Mouse (Mus musculus) midbrain, embryonic 10.5 days (tissue): Measurements from ENCODE around the gene Epn3. TPM values are rescaled to one million over a fixed set of nuclear protein-coding genes. Genes with fewer than 3 reads are reported as not detected.
A peak's percentile ranks its signal among the peaks of the same experiment; 100 is the strongest.

ENCODE experiments used
- DNase-seq: peaks from one replicate; pipeline ENCODE4 v3.0.0-alpha.2; 2017; ENCODE audit warnings: low spot score
- H3K27ac ChIP-seq: fragments of 300-500 bp; sonication (generic); replicated peaks from 2 replicates; pipeline ENCODE4 v1.5.1; 2016; ENCODE audit warnings: mild to moderate bottlenecking
- H3K27me3 ChIP-seq: fragments of 300-500 bp; sonication (generic); 2 replicates; pipeline ENCODE4 v1.6.1; 2016; ENCODE audit warnings: low read depth, mild to moderate bottlenecking; ENCODE audit not compliant: poor library complexity, severe bottlenecking
- H3K36me3 ChIP-seq: fragments of 300-500 bp; sonication (generic); 2 replicates; pipeline ENCODE4 v1.6.1; 2016; ENCODE audit warnings: mild to moderate bottlenecking, moderate library complexity
- H3K4me1 ChIP-seq: fragments of 300-500 bp; sonication (generic); 2 replicates; pipeline ENCODE4 v1.6.1; 2016
- H3K4me3 ChIP-seq: fragments of 300-500 bp; sonication (generic); 2 replicates; pipeline ENCODE4 v1.5.1; 2016; ENCODE audit warnings: mild to moderate bottlenecking, moderate library complexity
- H3K9me3 ChIP-seq: fragments of 300-500 bp; sonication (generic); replicated peaks from 2 replicates; pipeline ENCODE4 v1.6.1; 2016; ENCODE audit warnings: mild to moderate bottlenecking
- WGBS: fragments of 180-500 bp; shearing (Covaris S2); methylation state at CpG from one replicate; pipeline ENCODE4 v1.1.7; 2016; 5-methylcytosine and 5-hydroxymethylcytosine counted together
- polyA plus RNA-seq: library from polyadenylated mRNA; unstranded; fragments of >200 nt; fragmentation: Nextera tagmentation; extraction: Ambion mirVana; gene quantifications from 2 replicates; pipeline ENCODE4 v1.2.1, GENCODE M21; 2016

Gene Epn3
- polyA plus RNA-seq, 1 experiment from 2014 or later = 0.80 TPM

DNA sequence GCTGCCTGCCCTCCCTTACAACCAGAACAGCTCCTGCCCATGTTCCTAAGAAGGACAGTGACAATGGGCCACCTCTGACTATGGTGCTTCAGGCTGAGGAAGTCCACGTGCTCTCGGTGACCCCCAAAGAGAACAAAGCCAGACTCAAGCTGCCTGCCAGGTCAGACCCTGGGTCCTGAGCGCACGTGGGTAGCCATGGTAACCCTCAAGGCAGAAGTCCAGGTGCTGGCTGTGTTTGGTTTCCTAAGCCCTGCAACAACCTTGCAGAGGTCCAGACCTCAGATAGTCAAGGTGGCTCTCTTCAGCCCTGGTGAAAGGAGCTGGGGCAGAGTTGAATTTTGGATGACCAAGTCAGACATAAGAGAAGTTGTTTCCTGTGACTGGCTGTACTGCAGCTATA lies 10.0 kb downstream of the Epn3 start:
- no peaks in the 10 kb centered on the region for H3K9me3 ChIP-seq
- H3K36me3 ChIP-seq = no peaks in the 10 kb centered on the region
- no peak overlapping the region for H3K4me3 ChIP-seq
- no peak for DNase-seq
- H3K27ac ChIP-seq = no peak overlapping the region
- peaks cover 94% of the 10 kb centered on the region for H3K27me3 ChIP-seq
- 37% methylated on average over 4 of the region's 4 CpGs for WGBS
- peaks cover 40% of the 10 kb centered on the region for H3K4me1 ChIP-seq

DNA sequence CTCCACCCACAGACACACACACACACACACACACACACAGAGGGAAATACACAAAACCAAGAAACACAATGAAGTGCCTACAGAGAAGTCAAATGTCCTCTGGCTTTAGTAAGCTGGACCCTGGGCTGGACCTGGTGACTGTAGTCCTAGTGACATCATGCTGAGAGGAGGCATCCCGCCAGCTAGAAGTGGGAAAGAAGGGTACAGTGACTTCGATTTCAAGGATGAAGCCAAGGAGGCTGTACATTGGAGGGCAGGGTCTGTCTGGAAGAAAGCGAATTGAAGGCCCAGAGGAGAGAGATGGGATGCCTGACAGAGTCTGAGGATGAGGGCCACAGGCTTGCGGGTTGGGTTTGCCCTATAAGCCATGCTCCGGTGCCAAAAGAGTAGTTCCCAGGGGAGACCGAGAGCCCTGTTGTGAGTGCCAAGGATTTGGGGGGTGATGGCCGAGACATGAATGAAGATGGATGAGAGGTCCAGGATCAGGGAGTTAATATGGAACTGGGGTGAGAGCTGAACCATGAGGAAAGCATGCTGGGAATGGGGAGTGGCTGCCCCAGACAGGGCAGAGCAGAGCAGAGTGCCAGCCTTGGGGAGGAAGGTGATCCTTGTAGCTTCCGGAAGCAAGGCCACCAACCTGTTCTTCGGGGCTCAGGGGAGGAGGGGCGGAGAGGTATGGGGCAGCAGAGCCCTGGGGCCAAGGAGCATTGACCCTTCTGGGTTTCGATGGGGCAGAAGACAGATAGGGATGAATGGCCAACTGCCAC lies 10.8 kb downstream of the Epn3 start:
- no peak overlapping the region for H3K27ac ChIP-seq
- H3K27me3 ChIP-seq = peaks cover 97% of the 10 kb centered on the region

DNA sequence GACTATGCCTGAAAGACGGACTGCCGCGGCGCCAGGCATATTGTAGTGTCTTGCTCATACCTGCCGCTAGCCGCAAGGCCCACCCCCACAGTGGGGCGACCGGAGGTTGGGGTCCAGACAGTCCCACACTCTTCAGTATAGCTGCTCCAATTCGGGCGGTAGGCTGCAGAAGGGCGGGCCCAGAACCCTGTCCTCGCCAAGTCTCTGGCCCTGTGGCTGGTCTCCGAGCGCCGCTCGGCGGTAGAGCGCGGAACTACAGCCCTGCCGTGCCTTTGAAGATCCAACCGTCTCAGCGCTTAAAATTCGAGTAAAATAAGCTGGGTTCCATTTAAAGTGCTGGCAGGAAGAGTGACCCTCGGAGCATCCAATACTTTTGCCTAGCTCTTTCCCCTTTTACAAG lies 13.8 kb downstream of the Epn3 start, which contains the start of gene Spata20:
Gene Spata20, minus strand, starts transcription at position 179 of the 400 bp plus-strand sequence.
- no peaks in the 10 kb centered on the region for H3K36me3 ChIP-seq
- no peak within 1 kb of the TSS for H3K27ac ChIP-seq
- peaks cover 75% of the 10 kb centered on the region for H3K27me3 ChIP-seq
- H3K4me3 ChIP-seq = peak within 1 kb of the TSS; percentile 21
- peak; percentile 85 for DNase-seq
- peaks cover 41% of the 10 kb centered on the region for H3K4me1 ChIP-seq
- no peaks in the 10 kb centered on the region for H3K9me3 ChIP-seq
- WGBS = 5% methylated on average over 24 of the region's 24 CpGs

More for the DNA sequence above, 10.8 kb downstream of the Epn3 start:
- WGBS = 88% methylated on average over 11 of the region's 11 CpGs
- DNase-seq = no peak
- Histone ChIP-seq H3K9me3 (no peaks in the 10 kb centered on the region), H3K36me3 (no peaks in the 10 kb centered on the region), H3K4me1 (peaks cover 43% of the 10 kb centered on the region), H3K4me3 (no peak overlapping the region)

DNA sequence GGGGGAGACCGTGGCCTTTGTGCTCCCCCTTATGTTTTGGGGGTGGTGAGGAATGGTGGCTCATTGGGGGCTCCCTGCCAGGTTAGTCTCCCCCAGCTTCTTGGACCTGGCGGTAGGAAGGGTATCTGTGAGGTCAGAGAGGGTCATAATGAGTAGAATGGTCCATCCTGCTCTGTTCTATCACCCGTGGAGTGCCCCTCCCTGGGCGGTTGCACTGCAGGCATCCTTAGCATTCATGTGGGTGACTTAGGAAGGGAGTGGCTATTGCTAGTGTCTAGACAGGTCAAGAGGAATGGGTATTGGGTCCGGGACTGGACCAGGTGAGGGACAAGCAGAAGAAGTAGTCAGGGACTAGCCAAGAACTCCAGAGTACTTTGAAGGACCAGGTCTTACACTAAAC lies 14.6 kb downstream of the Epn3 start:
- H3K36me3 ChIP-seq = no peaks in the 10 kb centered on the region
- H3K9me3 ChIP-seq = no peaks in the 10 kb centered on the region
- H3K4me1 ChIP-seq = peaks cover 38% of the 10 kb centered on the region
- H3K4me3 ChIP-seq = no peak overlapping the region
- DNase-seq = no peak
- peaks cover 71% of the 10 kb centered on the region for H3K27me3 ChIP-seq
- WGBS = 84% methylated on average over 5 of the region's 5 CpGs
- H3K27ac ChIP-seq = no peak overlapping the region

DNA sequence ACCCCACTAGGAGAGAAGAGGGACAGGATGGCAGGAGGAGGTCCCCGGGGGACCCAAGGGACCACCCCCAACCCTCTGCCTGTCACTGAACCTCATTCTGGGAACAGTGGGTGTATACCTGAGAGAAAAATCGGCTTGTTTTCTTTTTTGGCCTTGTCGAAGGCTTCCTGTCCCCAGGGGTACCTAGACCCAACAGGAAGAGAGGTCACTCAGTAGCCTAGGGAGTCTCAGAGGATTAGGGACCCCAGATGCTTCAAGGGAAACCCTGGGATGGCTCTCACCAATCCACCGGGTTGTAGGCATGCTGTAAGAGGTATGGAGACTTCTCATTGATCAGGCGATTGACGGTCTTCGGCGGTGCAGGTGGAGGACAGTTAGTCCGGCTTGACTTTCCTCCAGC lies 15.1 kb downstream of the Epn3 start:
- Histone ChIP-seq H3K36me3 (no peaks in the 10 kb centered on the region), H3K4me3 (no peak overlapping the region), H3K9me3 (no peaks in the 10 kb centered on the region), H3K27me3 (peaks cover 68% of the 10 kb centered on the region), H3K27ac (no peak overlapping the region), H3K4me1 (peaks cover 37% of the 10 kb centered on the region)
- 86% methylated on average over 9 of the region's 9 CpGs for WGBS
- no peak for DNase-seq

DNA sequence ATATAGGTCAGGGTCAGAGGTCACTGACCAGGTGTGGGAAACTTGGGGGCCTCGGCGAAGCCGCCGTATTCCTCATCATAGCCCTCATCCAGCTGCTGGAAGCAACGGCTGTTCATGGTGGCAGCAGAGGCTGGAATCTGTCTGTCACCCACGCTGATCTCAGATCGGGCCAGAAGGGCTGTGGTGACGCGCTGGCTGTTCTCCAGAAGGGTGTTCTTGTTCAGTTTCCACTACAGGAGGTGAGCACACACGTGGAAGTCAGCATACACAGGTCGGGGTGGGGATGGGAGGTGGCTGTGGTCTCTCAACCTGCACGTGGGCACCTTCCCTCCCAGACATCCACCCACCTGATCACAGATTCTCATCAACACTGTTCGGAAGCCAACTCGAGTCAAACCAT lies 15.9 kb downstream of the Epn3 start:
- 84% methylated on average over 14 of the region's 14 CpGs for WGBS
- Histone ChIP-seq H3K36me3 (no peaks in the 10 kb centered on the region), H3K9me3 (no peaks in the 10 kb centered on the region), H3K4me3 (no peak overlapping the region), H3K27ac (no peak overlapping the region), H3K4me1 (peaks cover 31% of the 10 kb centered on the region), H3K27me3 (peaks cover 62% of the 10 kb centered on the region)
- DNase-seq = no peak

DNA sequence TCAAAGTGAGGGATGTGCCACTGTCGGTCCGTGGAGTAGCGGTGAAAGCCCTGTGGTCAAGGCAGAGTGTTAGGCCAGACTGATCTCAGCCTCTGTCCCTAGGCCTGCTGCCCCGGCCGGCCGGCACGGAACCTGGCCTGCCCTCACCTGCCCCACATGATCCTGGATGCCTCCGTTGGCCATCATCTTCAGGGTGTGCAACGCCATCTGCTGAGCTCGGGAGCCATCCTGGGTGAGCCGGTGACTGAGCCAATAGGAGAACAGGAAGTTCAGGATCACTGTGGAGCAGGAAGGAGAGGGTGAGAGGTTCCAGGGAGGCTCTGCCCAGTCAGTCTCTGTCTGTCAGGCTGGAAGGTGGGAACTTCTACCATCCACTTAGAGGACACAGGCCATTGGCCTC lies 16.3 kb downstream of the Epn3 start:
- DNase-seq = no peak
- 86% methylated on average over 11 of the region's 11 CpGs for WGBS
- Histone ChIP-seq H3K9me3 (no peaks in the 10 kb centered on the region), H3K36me3 (no peaks in the 10 kb centered on the region), H3K27me3 (peaks cover 62% of the 10 kb centered on the region), H3K4me1 (peaks cover 31% of the 10 kb centered on the region), H3K27ac (no peak overlapping the region), H3K4me3 (no peak overlapping the region)

DNA sequence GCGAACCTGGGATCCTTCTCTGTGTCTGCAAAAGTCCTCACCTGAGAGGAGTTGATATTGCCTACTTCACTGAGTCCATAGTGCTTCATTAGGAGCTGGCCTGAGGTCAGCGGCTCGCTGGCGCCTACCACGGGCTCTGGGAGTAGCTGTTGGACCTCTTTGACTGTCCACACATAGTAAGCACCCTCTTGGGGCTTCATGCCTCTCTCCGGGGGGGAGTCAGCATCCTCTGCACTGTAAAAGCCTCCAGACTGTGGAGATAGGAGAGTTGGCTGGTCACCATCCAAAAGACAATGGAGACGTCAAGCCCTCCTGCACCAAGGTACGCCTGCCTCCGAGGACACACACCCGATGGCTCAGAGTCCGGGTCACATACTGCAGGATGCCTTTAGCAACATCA lies 17.0 kb downstream of the Epn3 start:
- no peaks in the 10 kb centered on the region for H3K9me3 ChIP-seq
- DNase-seq = no peak
- H3K27ac ChIP-seq = 0 out of 2 replicates have a peak overlapping the region, but pooled peaks have one; percentile 4
- H3K4me3 ChIP-seq = no peak overlapping the region
- peaks cover 30% of the 10 kb centered on the region for H3K4me1 ChIP-seq
- H3K36me3 ChIP-seq = no peaks in the 10 kb centered on the region
- 91% methylated on average over 11 of the region's 11 CpGs for WGBS
- H3K27me3 ChIP-seq = peaks cover 62% of the 10 kb centered on the region

DNA sequence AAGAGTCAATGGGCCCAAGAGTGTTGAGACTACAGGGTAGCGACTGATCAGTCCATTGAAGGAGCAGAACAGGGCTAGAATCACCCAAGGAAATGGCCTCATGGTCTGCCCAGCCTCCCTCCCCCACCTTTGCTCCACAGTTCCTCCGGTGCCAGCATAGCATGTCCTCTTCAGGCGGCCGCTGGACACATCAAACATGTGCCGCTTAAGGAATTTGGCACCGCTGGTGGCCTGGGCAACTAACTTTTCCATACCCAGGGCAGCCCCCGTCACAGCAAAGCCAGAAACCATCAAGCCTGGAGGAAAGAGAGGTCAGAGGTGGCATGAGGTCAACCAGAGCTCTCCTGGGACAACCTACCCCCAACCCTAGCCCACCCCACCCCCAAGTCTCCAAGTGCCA lies 17.8 kb downstream of the Epn3 start:
- 88% methylated on average over 7 of the region's 7 CpGs for WGBS
- no peaks in the 10 kb centered on the region for H3K36me3 ChIP-seq
- no peak for DNase-seq
- H3K27me3 ChIP-seq = peaks cover 62% of the 10 kb centered on the region
- no peak overlapping the region for H3K27ac ChIP-seq
- H3K4me1 ChIP-seq = peaks cover 29% of the 10 kb centered on the region
- H3K9me3 ChIP-seq = no peaks in the 10 kb centered on the region
- H3K4me3 ChIP-seq = no peak overlapping the region

DNA sequence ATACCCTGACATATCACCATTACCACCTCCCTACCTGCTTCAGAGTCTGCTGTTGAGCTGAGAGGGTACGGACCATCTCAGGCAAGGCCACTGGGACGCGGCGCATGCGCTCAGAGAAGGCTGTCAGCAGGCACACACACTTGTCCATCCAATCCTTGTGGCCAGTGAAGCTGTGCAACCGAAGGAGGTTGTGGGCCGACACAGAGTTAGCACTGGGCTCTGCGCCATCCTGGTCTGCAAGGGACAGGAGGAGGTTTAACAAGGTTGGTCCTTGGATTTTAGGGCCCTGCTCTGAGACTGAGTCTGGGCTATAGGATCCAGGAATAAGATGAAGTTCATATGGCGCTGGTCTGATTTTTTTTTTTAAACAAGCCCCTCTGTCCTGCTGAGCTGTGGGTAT lies 19.4 kb downstream of the Epn3 start:
- DNase-seq = no peak
- Histone ChIP-seq H3K27ac (no peak overlapping the region), H3K4me1 (peaks cover 34% of the 10 kb centered on the region), H3K4me3 (no peak overlapping the region), H3K9me3 (no peaks in the 10 kb centered on the region), H3K36me3 (no peaks in the 10 kb centered on the region), H3K27me3 (peaks cover 63% of the 10 kb centered on the region)
- 89% methylated on average over 9 of the region's 9 CpGs for WGBS

DNA sequence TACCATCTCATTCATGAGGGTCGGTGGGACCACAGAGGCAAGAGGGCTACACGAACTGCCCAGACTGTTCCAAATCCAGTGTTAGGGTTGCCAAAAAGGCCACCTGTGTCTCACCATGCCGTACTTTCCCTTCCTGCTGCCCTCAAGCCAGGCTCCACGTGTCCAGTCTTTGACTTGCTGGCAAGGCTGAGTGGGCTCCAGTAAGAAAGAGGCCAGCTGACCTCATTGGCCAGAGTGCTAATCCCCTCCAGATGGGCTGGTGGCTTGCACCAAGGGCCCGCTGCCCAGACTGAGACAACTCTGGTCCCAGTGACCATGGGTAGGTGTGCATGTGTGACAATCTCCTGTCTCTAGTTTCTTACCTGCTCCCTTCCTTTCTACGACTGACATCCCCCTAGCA lies 22.1 kb downstream of the Epn3 start:
- Histone ChIP-seq H3K4me3 (no peak overlapping the region), H3K27me3 (peaks cover 68% of the 10 kb centered on the region), H3K9me3 (no peaks in the 10 kb centered on the region), H3K27ac (no peak overlapping the region), H3K36me3 (no peaks in the 10 kb centered on the region), H3K4me1 (peaks cover 53% of the 10 kb centered on the region)
- 65% methylated on average over 6 of the region's 6 CpGs for WGBS
- no peak for DNase-seq

DNA sequence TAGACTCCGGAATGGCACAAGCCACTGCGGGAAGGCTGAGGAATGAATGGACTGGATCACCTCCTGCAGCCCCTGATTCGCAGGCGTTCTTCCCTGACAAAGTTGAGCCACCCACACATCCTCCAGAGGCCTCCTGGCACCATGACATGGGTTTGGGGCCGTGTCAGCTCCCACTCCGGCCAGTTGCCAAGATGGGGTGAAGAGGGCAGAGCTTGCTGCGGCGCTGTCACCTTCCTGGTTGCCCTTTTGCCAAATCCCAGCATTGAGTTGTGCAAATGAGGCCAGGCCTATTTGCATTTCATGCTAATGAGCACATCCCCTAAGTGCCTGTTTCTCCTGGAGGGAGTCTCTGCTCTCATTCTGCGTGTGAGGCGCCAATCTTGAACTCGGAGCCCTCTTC lies 24.1 kb downstream of the Epn3 start:
- Histone ChIP-seq H3K36me3 (no peaks in the 10 kb centered on the region), H3K4me1 (peaks cover 72% of the 10 kb centered on the region), H3K9me3 (no peaks in the 10 kb centered on the region), H3K27ac (no peak overlapping the region), H3K4me3 (peak overlapping the region; percentile 26; the same call in 1 of the 2 replicates), H3K27me3 (peaks cover 82% of the 10 kb centered on the region)
- DNase-seq = no peak
- WGBS = 13% methylated on average over 11 of the region's 11 CpGs

DNA sequence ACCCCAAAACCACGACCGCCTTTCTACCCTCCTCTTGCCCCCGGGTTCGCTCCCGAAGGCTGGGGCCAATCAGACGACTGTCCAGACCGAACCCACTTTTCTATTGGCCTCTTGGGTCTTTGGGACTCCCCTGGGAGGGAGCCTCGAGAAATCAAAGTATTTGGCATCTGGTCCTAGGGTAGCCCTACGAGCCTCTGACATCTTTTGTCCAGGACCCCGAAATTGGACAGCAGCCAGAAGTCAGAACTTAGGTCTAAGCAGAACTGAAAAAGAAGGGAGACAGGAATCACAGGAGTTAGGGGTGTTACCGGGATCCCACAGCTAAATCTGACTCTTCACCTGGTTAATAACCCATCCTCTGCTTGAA lies 25.2 kb downstream of the Epn3 start:
- Histone ChIP-seq H3K9me3 (no peaks in the 10 kb centered on the region), H3K27me3 (peaks cover 76% of the 10 kb centered on the region), H3K36me3 (no peaks in the 10 kb centered on the region), H3K4me1 (peaks cover 78% of the 10 kb centered on the region), H3K27ac (peak overlapping the region; percentile 96), H3K4me3 (peak overlapping the region; percentile 96)
- under 1% methylated on average over 11 of the region's 11 CpGs for WGBS
- no peak for DNase-seq
